Mouse (Mus musculus) heart, postnatal 36 days (tissue): ENCODE measurements around the gene Mrpl39. TPM values are rescaled to one million over a fixed set of nuclear protein-coding genes. Genes with fewer than 3 reads are reported as not detected.

Experiments used
- DNase-seq, 2 experiments: peaks; one replicate each; pipeline ENCODE4 v3.0.0; 2021 to 2022
- intact Hi-C: fragments of 180-260 bp; cut with DNase I; formaldehyde crosslinking; loops from one replicate; pipeline ENCODE4 v1.15.1; 2025
- total RNA-seq, 2 experiments: library from RNA; stranded (reverse); gene quantifications; 2 replicates each; pipeline ENCODE4 v1.2.3; 2021

The Mrpl39 gene
- total RNA-seq: 10 to 100 TPM; 39.5 to 45.6 TPM

- intact Hi-C loops: loop anchor here (1.0 to 10.0 kb wide), 5 partner anchors 39 to 939 kb away; partner anchors contain the start of genes Gabpa and Jam2
- peak; percentile 100 for DNase-seq
These were observed at the start of gene Mrpl39 for GRCm38 (mm10) chr16:84735166-84736105. Mrpl39 (minus strand) TSS chr16:84735742.

GRCm38 (mm10) chr16:84784966-84785365 is 49.4 kb upstream of the Mrpl39 start:
- intact Hi-C loops: no loop called here
- no peak for DNase-seq

- DNase-seq: no peak
- intact Hi-C loops: loop anchor here (2.0 kb wide), 1 partner anchor 14 kb away; no protein-coding TSS in a partner anchor
These were observed 47.7 kb upstream of the Mrpl39 start for GRCm38 (mm10) chr16:84783279-84783678.

- no peak for DNase-seq
These were observed 44.2 kb upstream of the Mrpl39 start for GRCm38 (mm10) chr16:84779718-84780117.

GRCm38 (mm10) chr16:84778861-84779630 is 43.5 kb upstream of the Mrpl39 start:
- intact Hi-C loops: no loop called here
- DNase-seq: no peak

More at GRCm38 (mm10) chr16:84779718-84780117, 44.2 kb upstream of the Mrpl39 start:
- intact Hi-C loops: no loop called here

- intact Hi-C loops: no loop called here
- DNase-seq: no peak
These were observed 42.9 kb upstream of the Mrpl39 start for GRCm38 (mm10) chr16:84778431-84778830.

- DNase-seq: no peak
- intact Hi-C loops: loop anchor here (2.0 kb wide), 1 partner anchor 41 kb away; no protein-coding TSS in a partner anchor
These were observed 40.7 kb upstream of the Mrpl39 start for GRCm38 (mm10) chr16:84776089-84776784.

GRCm38 (mm10) chr16:84775356-84775755 is 39.8 kb upstream of the Mrpl39 start:
- intact Hi-C loops: loop anchor here (1.0 to 2.0 kb wide), 2 partner anchors 27 to 41 kb away; partner anchors contain the start of gene Mrpl39
- DNase-seq: no peak

GRCm38 (mm10) chr16:84774761-84775231 is 39.3 kb upstream of the Mrpl39 start:
- peak; percentile 47 to 61 for DNase-seq
- intact Hi-C loops: loop anchor here (1.0 to 2.0 kb wide), 3 partner anchors 28 to 61 kb away; partner anchors contain the start of genes Atp5j and Mrpl39

- intact Hi-C loops: loop anchor here (1.0 to 2.0 kb wide), 2 partner anchors 39 to 61 kb away; partner anchors contain the start of genes Atp5j and Mrpl39
- peak; percentile 79 to 85 for DNase-seq
These were observed 38.6 kb upstream of the Mrpl39 start, which contains the start of gene Jam2 for GRCm38 (mm10) chr16:84774003-84774703. Jam2 (plus strand) TSS chr16:84774123.

GRCm38 (mm10) chr16:84773268-84773861 is 37.8 kb upstream of the Mrpl39 start:
- intact Hi-C loops: no loop called here

GRCm38 (mm10) chr16:84772496-84773267 is 37.1 kb upstream of the Mrpl39 start:
- no peak for DNase-seq
- intact Hi-C loops: no loop called here

More at GRCm38 (mm10) chr16:84773268-84773861, 37.8 kb upstream of the Mrpl39 start:
- DNase-seq: peak in 1 of 2 experiments; percentile 44

GRCm38 (mm10) chr16:84771461-84771860 is 35.9 kb upstream of the Mrpl39 start:
- DNase-seq: peak in 1 of 2 experiments; percentile 41
- intact Hi-C loops: no loop called here

GRCm38 (mm10) chr16:84770891-84771290 is 35.3 kb upstream of the Mrpl39 start:
- intact Hi-C loops: no loop called here
- DNase-seq: no peak

- intact Hi-C loops: no loop called here
- no peak for DNase-seq
These were observed 34.3 kb upstream of the Mrpl39 start for GRCm38 (mm10) chr16:84769619-84770464.

GRCm38 (mm10) chr16:84769182-84769581 is 33.6 kb upstream of the Mrpl39 start:
- intact Hi-C loops: no loop called here
- no peak for DNase-seq

- intact Hi-C loops: no loop called here
- DNase-seq: no peak
These were observed 32.4 kb upstream of the Mrpl39 start for GRCm38 (mm10) chr16:84767956-84768355.
